Mouse (Mus musculus): ENCODE measurements around the gene Extl2.

DNA sequence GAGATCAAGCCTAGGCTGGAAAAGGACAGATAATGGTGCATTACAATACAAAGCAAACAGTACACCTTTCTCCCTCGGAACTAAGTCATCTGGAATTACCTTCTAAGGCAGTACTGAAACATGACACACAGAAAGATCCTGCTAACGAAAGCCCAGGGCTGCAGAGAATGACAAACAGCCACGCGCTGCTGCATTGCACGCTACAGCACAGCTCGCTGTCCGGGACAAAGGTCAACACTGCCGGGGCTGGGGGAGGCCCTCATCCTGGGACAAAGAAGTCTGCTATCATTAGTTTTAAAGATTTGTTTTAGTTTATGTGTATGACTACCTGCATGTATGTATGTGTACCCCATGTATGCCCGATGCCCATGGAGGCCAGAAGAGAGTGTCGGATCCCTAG is 14.2 kb upstream of the Extl2 start:
- TF ChIP-seq CTCF (IDR thresholded peaks at IDR 0.05; ENCODE audit: control insufficient read depth, insufficient read depth, insufficient replicate concordance, low read depth, low read length) (no peak), POLR2A (IDR thresholded peaks at IDR 0.05; ENCODE audit: control insufficient read depth, low read depth, low read length) (no peak)

All from testis, adult 2 months (tissue).